Mouse (Mus musculus) adrenal gland, adult 10 weeks (tissue): Measurements from ENCODE around the gene Sprr2b. TPM values are rescaled to one million over a fixed set of nuclear protein-coding genes. Genes with fewer than 3 reads are reported as not detected.

Source experiments
- polyA plus RNA-seq: library from polyadenylated mRNA; stranded (reverse); fragments of 350-450 nt; fragmentation: Illumina TruSeq; extraction: RNeasy Lipid Tissue Mini Kit (QIAGEN cat#74804); gene quantifications from one replicate; pipeline ENCODE4 v1.2.3, GENCODE M21; 2014; ENCODE audit warnings: low read depth, low replicate concordance

Sprr2b gene
- not detected for polyA plus RNA-seq

GRCm38 (mm10) chr3:92316320-92316719 is at the start of gene Sprr2b:
Gene Sprr2b, plus strand, starts transcription at chr3:92316620.

GRCm38 (mm10) chr3:92285101-92285500 is 31.3 kb upstream of the Sprr2b start, which contains the start of gene Sprr2a3:
Gene Sprr2a3, plus strand, starts transcription at chr3:92285417.

GRCm38 (mm10) chr3:92338840-92339239 is 22.4 kb downstream of the Sprr2b start, which contains the start of gene Sprr2d:
Gene Sprr2d, plus strand, starts transcription at chr3:92339140.

GRCm38 (mm10) chr3:92351843-92352242 is 35.4 kb downstream of the Sprr2b start, which contains the start of gene Sprr2e:
Gene Sprr2e, plus strand, starts transcription at chr3:92352143.

GRCm38 (mm10) chr3:92364887-92365286 is 48.5 kb downstream of the Sprr2b start, which contains the start of gene Sprr2f:
Gene Sprr2f, plus strand, starts transcription at chr3:92365187.

Other genes with a start within 250 kb of the Sprr2b start
- not detected for gene Lor, start 233.5 kb upstream of the Sprr2b start, polyA plus RNA-seq
- gene Prr9, start 192.7 kb upstream of the Sprr2b start, polyA plus RNA-seq = not detected
- gene Lelp1, start 173.9 kb upstream of the Sprr2b start, polyA plus RNA-seq = not detected
- not detected for gene Sprr2a1, start 100.8 kb upstream of the Sprr2b start, polyA plus RNA-seq
- 0.41 TPM for gene Sprr2a2, start 100.7 kb upstream of the Sprr2b start, polyA plus RNA-seq
- not detected for gene Sprr2a3, start 31.2 kb upstream of the Sprr2b start, polyA plus RNA-seq
- not detected for gene Sprr2d, start 22.5 kb downstream of the Sprr2b start, polyA plus RNA-seq
- gene Sprr2e, start 35.5 kb downstream of the Sprr2b start, polyA plus RNA-seq = not detected
- not detected for gene Sprr2f, start 48.6 kb downstream of the Sprr2b start, polyA plus RNA-seq
- gene Sprr2h, start 69.1 kb downstream of the Sprr2b start, polyA plus RNA-seq = not detected
- not detected for gene Sprr2i, start 91.4 kb downstream of the Sprr2b start, polyA plus RNA-seq
- not detected for gene Sprr2j-ps, start 101.5 kb downstream of the Sprr2b start, polyA plus RNA-seq
- gene Gm9774, start 112.8 kb downstream of the Sprr2b start, polyA plus RNA-seq = 10.1 TPM
- gene Sprr2k, start 116.0 kb downstream of the Sprr2b start, polyA plus RNA-seq = not detected
- gene Sprr1b, start 122.2 kb downstream of the Sprr2b start, polyA plus RNA-seq = not detected
- gene Sprr3, start 142.1 kb downstream of the Sprr2b start, polyA plus RNA-seq = not detected
- not detected for gene Sprr1a, start 169.3 kb downstream of the Sprr2b start, polyA plus RNA-seq
- not detected for gene Sprr4, start 183.9 kb downstream of the Sprr2b start, polyA plus RNA-seq
- not detected for gene 2310046K23Rik, start 217.9 kb downstream of the Sprr2b start, polyA plus RNA-seq